Mouse (Mus musculus): Measurements from ENCODE around the gene Limk1.
"Not testable (repeated sequence)": the region's sequence is repeated elsewhere in the genome, so short reads cannot be mapped to it uniquely, and the experiment has no call there.

Gene Limk1

GRCm38 (mm10) chr5:134677491-134677890 is 10.9 kb downstream of the Limk1 start:
- DNase-seq (ENCODE audit: low spot score in 2 of 2) = no peak

- peak in 1 of 2 experiments; percentile 51 for DNase-seq (ENCODE audit: low spot score in 2 of 2)
Measured at GRCm38 (mm10) chr5:134675956-134676759, 12.2 kb downstream of the Limk1 start.

- DNase-seq (ENCODE audit: low spot score in 2 of 2) = no peak
Measured at GRCm38 (mm10) chr5:134674977-134675376, 13.4 kb downstream of the Limk1 start.

GRCm38 (mm10) chr5:134672611-134673010 is 15.8 kb downstream of the Limk1 start:
- DNase-seq (ENCODE audit: low spot score in 2 of 2) = no peak

- DNase-seq (ENCODE audit: low spot score in 2 of 2) = no peak
Measured at GRCm38 (mm10) chr5:134672198-134672516, 16.2 kb downstream of the Limk1 start.

GRCm38 (mm10) chr5:134671335-134672197 is 16.8 kb downstream of the Limk1 start:
- no peak for DNase-seq (ENCODE audit: low spot score in 2 of 2)

- DNase-seq (ENCODE audit: low spot score in 2 of 2) = no peak
Measured at GRCm38 (mm10) chr5:134669001-134669708, 19.2 kb downstream of the Limk1 start.

GRCm38 (mm10) chr5:134668495-134668894 is 19.9 kb downstream of the Limk1 start:
- no peak for DNase-seq (ENCODE audit: low spot score in 2 of 2)

GRCm38 (mm10) chr5:134656708-134657107 is 31.7 kb downstream of the Limk1 start:
- no peak for DNase-seq (ENCODE audit: low spot score in 2 of 2)

- DNase-seq (ENCODE audit: low spot score in 2 of 2) = no peak
Measured at GRCm38 (mm10) chr5:134652015-134652414, 36.4 kb downstream of the Limk1 start.

GRCm38 (mm10) chr5:134650926-134651325 is 37.5 kb downstream of the Limk1 start:
- DNase-seq (ENCODE audit: low spot score in 2 of 2) = peak in 1 of 2 experiments; percentile 66

GRCm38 (mm10) chr5:134648976-134649375 is 39.4 kb downstream of the Limk1 start:
- not testable (repeated sequence) for DNase-seq (ENCODE audit: low spot score in 2 of 2)

- DNase-seq (ENCODE audit: low spot score in 2 of 2) = no peak
Measured at GRCm38 (mm10) chr5:134647394-134647793, 41.0 kb downstream of the Limk1 start.

GRCm38 (mm10) chr5:134646461-134646860 is 41.9 kb downstream of the Limk1 start:
- DNase-seq (ENCODE audit: low spot score in 2 of 2) = no peak

- DNase-seq (ENCODE audit: low spot score in 2 of 2) = no peak
Measured at GRCm38 (mm10) chr5:134644643-134645118, 43.7 kb downstream of the Limk1 start.

GRCm38 (mm10) chr5:134644121-134644520 is 44.3 kb downstream of the Limk1 start:
- no peak for DNase-seq (ENCODE audit: low spot score in 2 of 2)

- DNase-seq (ENCODE audit: low spot score in 2 of 2) = no peak
Measured at GRCm38 (mm10) chr5:134640371-134640770, 48.0 kb downstream of the Limk1 start.

GRCm38 (mm10) chr5:134639269-134639682 is 49.1 kb downstream of the Limk1 start, which contains the start of gene Eif4h:
TSS of gene Eif4h (minus strand) at chr5:134639490.
- peak; percentile 94 to 97 for DNase-seq (ENCODE audit: low spot score in 2 of 2)

GRCm38 (mm10) chr5:134638461-134639268 is 49.7 kb downstream of the Limk1 start:
- no peak for DNase-seq (ENCODE audit: low spot score in 2 of 2)

- no peak for DNase-seq (ENCODE audit: low spot score in 2 of 2)
Measured at GRCm38 (mm10) chr5:134637820-134638367, 50.5 kb downstream of the Limk1 start.

- DNase-seq (ENCODE audit: low spot score in 2 of 2) = no peak
Measured at GRCm38 (mm10) chr5:134632841-134633240, 55.6 kb downstream of the Limk1 start.
